Mouse (Mus musculus): ENCODE measurements around the gene Bcl2l1. TPM values are rescaled to one million over a fixed set of nuclear protein-coding genes. Genes with fewer than 3 reads are reported as not detected.

Gene Bcl2l1
- polyA plus RNA-seq, 1 experiment from 2014 or later = 195 TPM

- no peaks in the 10 kb centered on the region for H3K9me3 ChIP-seq
- H3K4me2 ChIP-seq = peak overlapping the region; percentile 86
- 0 out of 2 replicates have a peak, but pooled peaks cover 5% of the 10 kb centered on the region for H3K27me3 ChIP-seq (replicated peaks)
- peaks cover 48% of the 10 kb centered on the region for H3K4me1 ChIP-seq
- 0 out of 2 replicates have a peak overlapping the region, but pooled peaks have one; percentile 8 for H3K9ac ChIP-seq
- 57% methylated on average over 2 of the region's 2 CpGs for WGBS
- H3K27ac ChIP-seq = 0 out of 2 replicates have a peak overlapping the region, but pooled peaks have one; percentile 12
- no peak for ATAC-seq (replicated peaks)
- peak overlapping the region; percentile 48 for H3K4me3 ChIP-seq
- H3K36me3 ChIP-seq (replicated peaks) = no peaks in the 10 kb centered on the region
These were observed 93.2 kb downstream of the Bcl2l1 start for GRCm38 (mm10) chr2:152738341-152738740.

GRCm38 (mm10) chr2:152737306-152738221 lies 94.0 kb downstream of the Bcl2l1 start:
- H3K4me2 ChIP-seq = peak overlapping the region; percentile 86
- 16% methylated on average over 10 of the region's 10 CpGs for WGBS
- H3K27ac ChIP-seq = peak overlapping the region; percentile 40; the same call in 1 of the 2 replicates
- H3K4me3 ChIP-seq = peak overlapping the region; percentile 48
- H3K36me3 ChIP-seq (replicated peaks) = no peaks in the 10 kb centered on the region
- ATAC-seq (replicated peaks) = no peak
- H3K9me3 ChIP-seq = no peaks in the 10 kb centered on the region
- 0 out of 2 replicates have a peak, but pooled peaks cover 5% of the 10 kb centered on the region for H3K27me3 ChIP-seq (replicated peaks)
- peak overlapping the region; percentile 8; the same call in 1 of the 2 replicates for H3K9ac ChIP-seq
- H3K4me1 ChIP-seq = peaks cover 48% of the 10 kb centered on the region

GRCm38 (mm10) chr2:152736748-152737147 lies 94.8 kb downstream of the Bcl2l1 start:
- no peaks in the 10 kb centered on the region for H3K9me3 ChIP-seq
- 0 out of 2 replicates have a peak, but pooled peaks cover 5% of the 10 kb centered on the region for H3K27me3 ChIP-seq (replicated peaks)
- no peaks in the 10 kb centered on the region for H3K36me3 ChIP-seq (replicated peaks)
- peaks cover 48% of the 10 kb centered on the region for H3K4me1 ChIP-seq
- H3K4me2 ChIP-seq = peak overlapping the region; percentile 86
- WGBS = 0% methylated on average over 22 of the region's 22 CpGs
- no peak for ATAC-seq (replicated peaks)
- H3K4me3 ChIP-seq = peak overlapping the region; percentile 48
- H3K27ac ChIP-seq = 0 out of 2 replicates have a peak overlapping the region, but pooled peaks have one; percentile 45
- peak overlapping the region; percentile 43 for H3K9ac ChIP-seq

GRCm38 (mm10) chr2:152736090-152736601 lies 95.4 kb downstream of the Bcl2l1 start, which contains the start of gene Id1:
Id1 (plus strand) TSS chr2:152736251.
- Histone ChIP-seq H3K9ac (peak within 1 kb of the TSS; percentile 43), H3K27me3 (replicated peaks) (0 out of 2 replicates have a peak, but pooled peaks cover 5% of the 10 kb centered on the region), H3K4me1 (peaks cover 43% of the 10 kb centered on the region), H3K4me2 (peak within 1 kb of the TSS; percentile 86), H3K36me3 (replicated peaks) (no peaks in the 10 kb centered on the region), H3K4me3 (peak within 1 kb of the TSS; percentile 48), H3K9me3 (no peaks in the 10 kb centered on the region), H3K27ac (peak within 1 kb of the TSS; percentile 64)
- ATAC-seq (replicated peaks) = peak; percentile 55
- WGBS = under 1% methylated on average over 28 of the region's 28 CpGs

GRCm38 (mm10) chr2:152734984-152735383 lies 96.5 kb downstream of the Bcl2l1 start:
- Histone ChIP-seq H3K9ac (peak overlapping the region; percentile 12; the same call in 1 of the 2 replicates), H3K27ac (peak overlapping the region; percentile 64), H3K27me3 (replicated peaks) (0 out of 2 replicates have a peak, but pooled peaks cover 5% of the 10 kb centered on the region), H3K4me2 (peak overlapping the region; percentile 86), H3K4me1 (peaks cover 43% of the 10 kb centered on the region), H3K36me3 (replicated peaks) (no peaks in the 10 kb centered on the region), H3K9me3 (no peaks in the 10 kb centered on the region), H3K4me3 (peak overlapping the region; percentile 48)
- WGBS = 0% methylated on average over 28 of the region's 28 CpGs
- peak; percentile 93 for ATAC-seq (replicated peaks)

GRCm38 (mm10) chr2:152734501-152734900 lies 97.0 kb downstream of the Bcl2l1 start:
- H3K4me1 ChIP-seq = peaks cover 47% of the 10 kb centered on the region
- H3K4me3 ChIP-seq = peak overlapping the region; percentile 48
- 0 out of 2 replicates have a peak overlapping the region, but pooled peaks have one; percentile 12 for H3K9ac ChIP-seq
- peak overlapping the region; percentile 52 for H3K27ac ChIP-seq
- H3K27me3 ChIP-seq (replicated peaks) = 0 out of 2 replicates have a peak, but pooled peaks cover 3% of the 10 kb centered on the region
- WGBS = 14% methylated on average over 10 of the region's 10 CpGs
- peak; percentile 1; the same call in 1 of the 2 replicates for ATAC-seq (replicated peaks)
- H3K9me3 ChIP-seq = no peaks in the 10 kb centered on the region
- H3K36me3 ChIP-seq (replicated peaks) = no peaks in the 10 kb centered on the region
- H3K4me2 ChIP-seq = peak overlapping the region; percentile 86

- ATAC-seq (replicated peaks) = no peak
- peaks cover 38% of the 10 kb centered on the region for H3K4me1 ChIP-seq
- no peaks in the 10 kb centered on the region for H3K9me3 ChIP-seq
- H3K36me3 ChIP-seq (replicated peaks) = no peaks in the 10 kb centered on the region
- no peak overlapping the region for H3K4me3 ChIP-seq
- WGBS = 85% methylated on average over 2 of the region's 2 CpGs
- H3K4me2 ChIP-seq = no peak overlapping the region
- 0 out of 2 replicates have a peak, but pooled peaks cover 2% of the 10 kb centered on the region for H3K27me3 ChIP-seq (replicated peaks)
- H3K27ac ChIP-seq = no peak overlapping the region
- no peak overlapping the region for H3K9ac ChIP-seq
These were observed 98.3 kb downstream of the Bcl2l1 start for GRCm38 (mm10) chr2:152733201-152733600.

Small RNAs within 50 kb of the gene (microRNA-seq; reads per million reads assigned to microRNA genes)
- gene Gm23802 (not detected), gene Mir5622 (0.92 reads per million)

Other genes starting within 250 kb of the Bcl2l1 start
- gene Defb45, start 232.3 kb downstream of the Bcl2l1 start, polyA plus RNA-seq (2015; fragmentation: Nextera tagmentation; extraction: Ambion mirVana) = not detected in 2 replicates
- gene Defb36, start 227.4 kb downstream of the Bcl2l1 start, polyA plus RNA-seq (2015; fragmentation: Nextera tagmentation; extraction: Ambion mirVana) = not detected in 2 replicates
- gene Defb25, start 208.7 kb downstream of the Bcl2l1 start, polyA plus RNA-seq (2015; fragmentation: Nextera tagmentation; extraction: Ambion mirVana) = not detected in 2 replicates
- gene Rem1, start 204.8 kb downstream of the Bcl2l1 start, polyA plus RNA-seq (2015; fragmentation: Nextera tagmentation; extraction: Ambion mirVana) = 0.30 and 0.40 TPM in 2 replicates
- gene H13, start 162.3 kb downstream of the Bcl2l1 start, polyA plus RNA-seq (2015; fragmentation: Nextera tagmentation; extraction: Ambion mirVana) = 178 and 186 TPM in 2 replicates
- 33.7 and 34.3 TPM in 2 replicates for gene Mcts2, start 144.7 kb downstream of the Bcl2l1 start, polyA plus RNA-seq (2015; fragmentation: Nextera tagmentation; extraction: Ambion mirVana)
- gene Id1, start 95.5 kb downstream of the Bcl2l1 start, polyA plus RNA-seq (2015; fragmentation: Nextera tagmentation; extraction: Ambion mirVana) = 30.7 and 33.7 TPM in 2 replicates
- gene Cox4i2, start 77.6 kb downstream of the Bcl2l1 start, polyA plus RNA-seq (2015; fragmentation: Nextera tagmentation; extraction: Ambion mirVana) = 5.2 and 6.4 TPM in 2 replicates
- 12.9 and 14.6 TPM in 2 replicates for gene Tpx2, start 16.2 kb upstream of the Bcl2l1 start, polyA plus RNA-seq (2015; fragmentation: Nextera tagmentation; extraction: Ambion mirVana)
- gene Mylk2, start 79.6 kb upstream of the Bcl2l1 start, polyA plus RNA-seq (2015; fragmentation: Nextera tagmentation; extraction: Ambion mirVana) = not detected in 2 replicates
- 4.3 and 4.4 TPM in 2 replicates for gene Foxs1, start 101.5 kb upstream of the Bcl2l1 start, polyA plus RNA-seq (2015; fragmentation: Nextera tagmentation; extraction: Ambion mirVana)
- gene Dusp15, start 120.0 kb upstream of the Bcl2l1 start, polyA plus RNA-seq (2015; fragmentation: Nextera tagmentation; extraction: Ambion mirVana) = 9.9 and 14.0 TPM in 2 replicates
- gene Ttll9, start 130.8 kb upstream of the Bcl2l1 start, polyA plus RNA-seq (2015; fragmentation: Nextera tagmentation; extraction: Ambion mirVana) = 8.8 and 8.9 TPM in 2 replicates
- 234 and 236 TPM in 2 replicates for gene Pdrg1, start 183.7 kb upstream of the Bcl2l1 start, polyA plus RNA-seq (2015; fragmentation: Nextera tagmentation; extraction: Ambion mirVana)
- 1.9 and 2.1 TPM in 2 replicates for gene Xkr7, start 200.1 kb upstream of the Bcl2l1 start, polyA plus RNA-seq (2015; fragmentation: Nextera tagmentation; extraction: Ambion mirVana)
- 1.7 and 2.7 TPM in 2 replicates for gene Ccm2l, start 234.2 kb upstream of the Bcl2l1 start, polyA plus RNA-seq (2015; fragmentation: Nextera tagmentation; extraction: Ambion mirVana)